Comparison of ENCODE assay signal across 19 mouse cellular contexts in genomic region chr16:34134628-34135027, GRCm38 (mm10).
"Had no signal": no experiment of that assay in that cellular context is flagged by ENCODE, and none has a peak within 500 bp of the region (broad histone marks: within the 10 kb centered on the region; RNA-seq: fewer than 3 reads in every experiment).

No protein-coding gene starts in this region.

- ATAC-seq: liver, postnatal 0 days; lung, postnatal 0 days; midbrain, embryonic 13.5 days; midbrain, embryonic 15.5 days had no signal

- H3K4me3 ChIP-seq: lung, embryonic 15.5 days; megakaryocyte, embryonic 14.5 days; midbrain, embryonic 13.5 days; midbrain, embryonic 15.5 days; neural tube, embryonic 12.5 days; stomach, embryonic 15.5 days had no signal

- H3K4me1 ChIP-seq: lung, embryonic 15.5 days; megakaryocyte, embryonic 14.5 days; midbrain, embryonic 13.5 days; midbrain, embryonic 15.5 days; neural tube, embryonic 12.5 days; stomach, embryonic 15.5 days had no signal

- H3K27me3 ChIP-seq: lung, embryonic 15.5 days; midbrain, embryonic 13.5 days; midbrain, embryonic 15.5 days; neural tube, embryonic 12.5 days; stomach, embryonic 15.5 days had no signal

- H3K9ac ChIP-seq: liver, postnatal 0 days; lung, embryonic 15.5 days; midbrain, embryonic 13.5 days; midbrain, embryonic 15.5 days; neural tube, embryonic 12.5 days; stomach, embryonic 15.5 days had no signal

- H3K36me3 ChIP-seq: lung, embryonic 15.5 days; stomach, embryonic 15.5 days had no signal

- H3K4me2 ChIP-seq: lung, embryonic 15.5 days; midbrain, embryonic 11.5 days; midbrain, embryonic 13.5 days; midbrain, embryonic 15.5 days; neural tube, embryonic 12.5 days; stomach, embryonic 15.5 days had no signal

- DNase-seq: liver, postnatal 0 days; lung, adult 2 months; lung, postnatal 14 days; lung, postnatal 36 days; right cerebral cortex, postnatal 14 days; spleen, adult 18-20 months; thymus, adult 18-20 months; thymus, postnatal 14 days; thymus, postnatal 36 days had no signal

- H3K9me3 ChIP-seq: lung, embryonic 15.5 days; midbrain, embryonic 13.5 days; midbrain, embryonic 15.5 days; neural tube, embryonic 12.5 days; stomach, embryonic 15.5 days had no signal

- H3K27ac ChIP-seq: lung, embryonic 15.5 days; macrophage; midbrain, embryonic 13.5 days; midbrain, embryonic 15.5 days; neural tube, embryonic 12.5 days; stomach, embryonic 15.5 days; stomach, postnatal 0 days had no signal
